Mouse (Mus musculus): ENCODE measurements at regions not wholly inside any gene's neighbourhood (a gene's known extent, or its start where the extent isn't known, plus 50 kb on each side); places are given as distances from the start of the nearest gene placed in this dataset.

DNA sequence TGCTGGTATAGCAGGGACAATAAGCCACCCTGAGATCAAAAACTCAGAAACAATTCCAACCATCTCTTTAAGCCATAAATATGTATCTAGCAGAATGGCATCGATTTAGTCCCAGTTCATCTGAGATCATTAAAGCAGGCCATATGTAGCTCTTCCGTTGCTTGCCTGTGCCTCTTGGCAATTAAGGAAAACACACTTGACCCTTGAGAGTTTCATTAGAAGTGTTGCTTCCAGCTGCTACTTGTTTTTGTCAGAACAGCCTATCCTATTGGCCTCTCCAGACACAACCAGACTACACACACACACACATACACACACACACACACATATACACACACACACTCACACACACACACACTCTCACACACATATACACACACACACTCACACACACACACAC is 71.5 kb upstream of the Actbl2 start:
- Histone ChIP-seq H3K27ac (replicated peaks) (no peak overlapping the region), H3K9ac (no peak overlapping the region), H3K4me3 (no peak overlapping the region), H3K36me3 (no peaks in the 10 kb centered on the region), H3K4me2 (no peak overlapping the region), H3K9me3 (no peaks in the 10 kb centered on the region), H3K27me3 (replicated peaks) (no peaks in the 10 kb centered on the region), H3K4me1 (peaks cover 4% of the 10 kb centered on the region; the same call in 1 of the 2 replicates)
- WGBS, result 70% methylated on average over 2 of the region's 2 CpGs
- no peak for ATAC-seq (ENCODE audit: extremely low read depth, insufficient number of reproducible peaks, low FRiP score, low TSS enrichment)

DNA sequence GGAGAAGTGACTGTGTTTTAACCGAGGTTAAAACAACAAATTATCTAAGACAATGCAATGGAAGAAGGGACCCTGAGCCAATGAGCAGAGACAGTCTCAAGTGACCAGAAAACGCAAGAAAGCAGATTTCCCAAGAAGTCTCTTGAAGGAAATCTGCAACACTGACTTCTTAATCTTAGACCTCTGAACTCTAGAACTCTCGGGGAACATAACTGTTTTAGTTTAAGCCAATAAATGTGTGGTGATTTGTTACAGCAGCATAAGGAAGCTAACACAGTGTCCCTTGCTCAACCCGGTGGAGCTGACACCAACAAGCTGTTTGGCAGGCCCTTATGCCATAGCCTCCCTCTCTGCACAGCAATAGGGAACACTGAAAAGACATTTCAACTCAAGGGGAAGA is 69.0 kb upstream of the Actbl2 start:
- Histone ChIP-seq H3K36me3 (no peaks in the 10 kb centered on the region), H3K4me1 (peaks cover 4% of the 10 kb centered on the region; the same call in 1 of the 2 replicates), H3K9ac (no peak overlapping the region), H3K27me3 (replicated peaks) (no peaks in the 10 kb centered on the region), H3K4me2 (no peak overlapping the region), H3K9me3 (no peaks in the 10 kb centered on the region), H3K4me3 (no peak overlapping the region), H3K27ac (replicated peaks) (no peak overlapping the region)
- no peak for ATAC-seq (ENCODE audit: extremely low read depth, insufficient number of reproducible peaks, low FRiP score, low TSS enrichment)
- 61% methylated on average over 4 of the region's 4 CpGs for whole genome bisulfite sequencing

DNA sequence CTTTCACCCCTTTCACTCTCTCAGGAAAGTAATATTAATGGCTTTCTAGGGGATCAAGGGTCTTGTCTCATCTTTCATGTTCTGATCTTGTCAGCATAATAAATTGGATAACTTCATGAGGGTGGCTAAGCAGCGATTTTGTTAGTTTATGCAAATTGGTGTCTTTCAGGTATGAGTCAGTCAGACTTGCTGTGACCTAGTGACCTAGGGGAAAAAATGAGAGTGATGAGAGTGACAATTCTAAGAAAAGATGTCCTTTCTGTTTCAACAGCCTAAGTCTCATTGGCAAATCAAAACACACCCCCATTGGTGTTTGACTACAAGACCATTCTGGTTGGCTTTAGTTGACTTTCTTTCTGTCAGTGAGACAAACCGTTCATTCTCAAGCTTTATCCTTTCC is 68.0 kb upstream of the Actbl2 start:
- Histone ChIP-seq H3K9ac (no peak overlapping the region), H3K4me3 (no peak overlapping the region), H3K4me1 (peaks cover 4% of the 10 kb centered on the region; the same call in 1 of the 2 replicates), H3K9me3 (no peaks in the 10 kb centered on the region), H3K27me3 (replicated peaks) (no peaks in the 10 kb centered on the region), H3K36me3 (no peaks in the 10 kb centered on the region), H3K27ac (replicated peaks) (no peak overlapping the region), H3K4me2 (no peak overlapping the region)
- no peak for ATAC-seq (ENCODE audit: extremely low read depth, insufficient number of reproducible peaks, low FRiP score, low TSS enrichment)
- WGBS, result 77% methylated on average over 2 of the region's 2 CpGs

GRCm38 (mm10) chr13:111193919-111194318 is 60.9 kb upstream of the Actbl2 start:
- Histone ChIP-seq H3K4me1 (no peaks in the 10 kb centered on the region), H3K27me3 (replicated peaks) (no peaks in the 10 kb centered on the region), H3K9ac (no peak overlapping the region), H3K4me3 (no peak overlapping the region), H3K27ac (replicated peaks) (no peak overlapping the region), H3K36me3 (no peaks in the 10 kb centered on the region), H3K4me2 (no peak overlapping the region), H3K9me3 (no peaks in the 10 kb centered on the region)
- ATAC-seq (ENCODE audit: extremely low read depth, insufficient number of reproducible peaks, low FRiP score, low TSS enrichment), result no peak
- WGBS, result 56% methylated on average over 2 of the region's 2 CpGs

DNA sequence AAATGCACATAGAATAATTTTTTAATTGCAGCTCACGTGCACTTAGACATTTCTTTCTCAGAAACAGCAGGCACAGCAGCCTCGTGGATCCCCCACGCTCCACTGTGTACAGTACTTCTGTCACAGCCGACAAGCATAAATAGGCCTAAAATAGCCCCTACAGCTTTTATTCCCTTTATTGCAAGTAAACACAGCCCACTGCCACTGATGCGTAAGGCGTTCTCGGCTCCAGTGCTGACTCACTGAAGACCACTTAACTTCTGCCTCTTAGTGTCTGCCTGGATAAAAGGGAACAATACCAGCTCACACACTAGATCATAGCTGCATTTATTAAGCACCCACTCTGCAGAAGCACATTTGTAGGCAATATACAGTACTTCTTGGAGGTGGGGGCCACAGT is 60.5 kb upstream of the Actbl2 start:
- ATAC-seq (ENCODE audit: extremely low read depth, insufficient number of reproducible peaks, low FRiP score, low TSS enrichment), result no peak
- Histone ChIP-seq H3K36me3 (no peaks in the 10 kb centered on the region), H3K27ac (replicated peaks) (no peak overlapping the region)

DNA sequence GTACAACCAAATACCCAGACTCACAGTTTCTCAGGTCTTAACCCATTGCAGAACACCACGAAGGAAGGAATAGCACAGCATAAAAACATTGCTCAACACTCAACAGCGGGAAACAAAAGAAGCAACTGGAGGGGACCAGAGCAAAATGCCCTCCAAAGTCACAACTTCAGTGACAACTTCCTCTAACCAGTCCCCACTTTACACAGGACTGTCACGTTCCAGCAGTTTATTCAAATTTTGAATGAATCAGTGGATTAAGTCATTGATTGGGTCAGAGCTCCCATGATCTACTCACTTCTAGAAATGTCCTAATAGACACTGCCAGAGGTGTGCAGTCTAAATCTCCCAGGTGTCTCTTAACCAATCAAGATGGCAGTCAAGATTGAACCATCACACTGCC is 53.3 kb upstream of the Actbl2 start:
- no peaks in the 10 kb centered on the region for H3K36me3 ChIP-seq
- no peak overlapping the region for H3K27ac ChIP-seq (replicated peaks)
- H3K9ac ChIP-seq, result no peak overlapping the region
- no peaks in the 10 kb centered on the region for H3K9me3 ChIP-seq
- no peak overlapping the region for H3K4me3 ChIP-seq
- no peaks in the 10 kb centered on the region; the same call in 1 of the 2 replicates for H3K4me1 ChIP-seq
- no peak for ATAC-seq (ENCODE audit: extremely low read depth, insufficient number of reproducible peaks, low FRiP score, low TSS enrichment)
- 78% methylated on average over 3 of the region's 3 CpGs for WGBS
- H3K27me3 ChIP-seq (replicated peaks), result no peaks in the 10 kb centered on the region
- H3K4me2 ChIP-seq, result no peak overlapping the region

More for the DNA sequence above, 60.5 kb upstream of the Actbl2 start:
- 64% methylated on average over 7 of the region's 7 CpGs for WGBS
- no peak overlapping the region for H3K9ac ChIP-seq
- H3K27me3 ChIP-seq (replicated peaks), result no peaks in the 10 kb centered on the region
- no peak overlapping the region for H3K4me2 ChIP-seq
- H3K9me3 ChIP-seq, result no peaks in the 10 kb centered on the region
- no peaks in the 10 kb centered on the region for H3K4me1 ChIP-seq
- no peak overlapping the region for H3K4me3 ChIP-seq

GRCm38 (mm10) chr13:111204580-111205285 is 50.1 kb upstream of the Actbl2 start:
- WGBS, result 73% methylated on average over 11 of the region's 11 CpGs
- H3K9me3 ChIP-seq, result no peaks in the 10 kb centered on the region

More at GRCm38 (mm10) chr13:111204580-111205285, 50.1 kb upstream of the Actbl2 start:
- no peak overlapping the region for H3K9ac ChIP-seq
- H3K4me2 ChIP-seq, result no peak overlapping the region
- no peaks in the 10 kb centered on the region for H3K27me3 ChIP-seq (replicated peaks)
- no peak for ATAC-seq (ENCODE audit: extremely low read depth, insufficient number of reproducible peaks, low FRiP score, low TSS enrichment)
- H3K27ac ChIP-seq (replicated peaks), result no peak overlapping the region
- H3K4me1 ChIP-seq, result no peaks in the 10 kb centered on the region; the same call in 1 of the 2 replicates
- no peak overlapping the region for H3K4me3 ChIP-seq
- H3K36me3 ChIP-seq, result no peaks in the 10 kb centered on the region

Measured in heart, embryonic 13.5 days (tissue).